Comparison of ENCODE assay signal across 8 mouse cellular contexts in genomic region chr9:45840331-45840730, GRCm38 (mm10). TPM values are rescaled to one million over a fixed set of nuclear protein-coding genes. Genes with fewer than 3 reads are reported as not detected.
DNase-seq lines count a peak whose midpoint lies in the region; ATAC-seq lines count a peak whose summit lies in the region.

No protein-coding gene starts in this region.

- peak overlapping the region; percentile 93 for H3K4me2 ChIP-seq in hindbrain, embryonic 13.5 days
- peak overlapping the region; percentile 83 for H3K4me2 ChIP-seq in midbrain, embryonic 12.5 days (replicated peaks)

- peaks cover 16% of the 10 kb centered on the region for H3K4me1 ChIP-seq in brown adipose tissue, adult 24 weeks (ENCODE audit: control insufficient read depth, insufficient read depth, insufficient read length, low read length)
- peaks cover 55% of the 10 kb centered on the region for H3K4me1 ChIP-seq in hindbrain, embryonic 13.5 days (replicated peaks)
- peaks cover 33% of the 10 kb centered on the region for H3K4me1 ChIP-seq in midbrain, embryonic 12.5 days

- H3K9ac ChIP-seq in hindbrain, embryonic 13.5 days: peak overlapping the region; percentile 97
- peak overlapping the region; percentile 88; the same call in 1 of the 2 replicates for H3K9ac ChIP-seq in midbrain, embryonic 12.5 days (replicated peaks)

- intact Hi-C loops in left cerebral cortex, postnatal 10 days (cut with DNase I): no loop called here

- no peaks in the 10 kb centered on the region for H3K36me3 ChIP-seq in hindbrain, embryonic 13.5 days
- no peaks in the 10 kb centered on the region for H3K36me3 ChIP-seq in midbrain, embryonic 12.5 days

- no peaks in the 10 kb centered on the region for H3K9me3 ChIP-seq in hindbrain, embryonic 13.5 days
- H3K9me3 ChIP-seq in midbrain, embryonic 12.5 days: no peaks in the 10 kb centered on the region

- no peak overlapping the region for H3K27ac ChIP-seq in brown adipose tissue, adult 24 weeks (replicated peaks; ENCODE audit: low read depth, low read length)
- no peak overlapping the region for H3K27ac ChIP-seq in hindbrain, embryonic 13.5 days
- H3K27ac ChIP-seq in midbrain, embryonic 12.5 days (replicated peaks): no peak overlapping the region

- WGBS in hindbrain, embryonic 13.5 days: 83% methylated on average over 5 of the region's 5 CpGs
- 73% methylated on average over 5 of the region's 5 CpGs for WGBS in midbrain, embryonic 12.5 days

- ATAC-seq in hindbrain, embryonic 13.5 days (ENCODE audit: low FRiP score): no peak
- ATAC-seq in midbrain, embryonic 12.5 days (ENCODE audit: low FRiP score, low read depth): no peak

- H3K4me3 ChIP-seq in brown adipose tissue, adult 24 weeks (ENCODE audit: insufficient read depth, low read depth, low read length): peak overlapping the region; percentile 83
- H3K4me3 ChIP-seq in hindbrain, embryonic 13.5 days: peak overlapping the region; percentile 97
- H3K4me3 ChIP-seq in midbrain, embryonic 12.5 days: peak overlapping the region; percentile 86; the same call in 1 of the 2 replicates

- DNase-seq in heart, adult 18-20 months: peak; percentile 17 to 26
- no peak for DNase-seq in heart, adult 11 months
- no peak for DNase-seq in spleen, postnatal 4 days (ENCODE audit: low spot score in 2 of 2)
- DNase-seq in left cerebral cortex, postnatal 10 days (ENCODE audit: extremely low spot score in 1 of 2, low spot score in 2 of 2): no peak
- DNase-seq in adrenal gland, adult 2 months: no peak

- no peaks in the 10 kb centered on the region for H3K27me3 ChIP-seq in hindbrain, embryonic 13.5 days
- no peaks in the 10 kb centered on the region for H3K27me3 ChIP-seq in midbrain, embryonic 12.5 days

RNA-seq across cellular contexts. Expression of gene Bace1, which starts 2.0 kb away (rescaled TPM):
- total RNA-seq in heart, adult 18-20 months (2021): 10 to 100 TPM; 23.4 to 25.0 TPM
- polyA plus RNA-seq in brown adipose tissue, adult 24 weeks (2012; ENCODE audit: insufficient read depth, insufficient read length, missing spikeins): 8.6 and 9.3 TPM in 2 replicates
- 46.4 and 50.3 TPM in 2 replicates for polyA plus RNA-seq in hindbrain, embryonic 13.5 days (2015; fragmentation: Nextera tagmentation; extraction: Ambion mirVana)
- polyA plus RNA-seq in midbrain, embryonic 12.5 days (2016; fragmentation: Nextera tagmentation; extraction: Ambion mirVana): 37.7 and 38.8 TPM in 2 replicates
- total RNA-seq in left cerebral cortex, postnatal 10 days (2021): 100 to 1,000 TPM; 111 to 114 TPM
- total RNA-seq in adrenal gland, adult 2 months (2021): 10 to 100 TPM; 22.0 to 27.6 TPM
- 22.9 and 28.7 TPM in 2 replicates for polyA plus RNA-seq in adrenal gland, adult 2 months (2012; rRNA removed)

RNA-seq across cellular contexts. Expression of gene Cep164, which starts 11.8 kb away (rescaled TPM):
- 1 to 10 TPM; 5.7 to 6.5 TPM for total RNA-seq in heart, adult 18-20 months (2021)
- polyA plus RNA-seq in brown adipose tissue, adult 24 weeks (2012; ENCODE audit: insufficient read depth, insufficient read length, missing spikeins): 4.2 and 7.9 TPM in 2 replicates
- polyA plus RNA-seq in hindbrain, embryonic 13.5 days (2015; fragmentation: Nextera tagmentation; extraction: Ambion mirVana): 12.4 and 15.8 TPM in 2 replicates
- polyA plus RNA-seq in midbrain, embryonic 12.5 days (2016; fragmentation: Nextera tagmentation; extraction: Ambion mirVana): 16.4 and 17.4 TPM in 2 replicates
- total RNA-seq in left cerebral cortex, postnatal 10 days (2021): 10 to 100 TPM; 20.5 to 22.2 TPM
- total RNA-seq in adrenal gland, adult 2 months (2021): 10 to 100 TPM; 15.0 to 18.8 TPM
- polyA plus RNA-seq in adrenal gland, adult 2 months (2012; rRNA removed): 23.4 and 28.1 TPM in 2 replicates

Comparison
In these comparisons a context has a peak if more than half of its experiments do, and no peak if none do; other contexts are left out.
1. DNase-seq: peak in heart, adult 18-20 months (2 of 2); none in heart, adult 11 months (single experiment), spleen, postnatal 4 days (0 of 2), left cerebral cortex, postnatal 10 days (0 of 2) and adrenal gland, adult 2 months (single experiment).
2. Peak in every context shown above with its lines, with median percentiles within 50 percentile points of each other: H3K4me3 ChIP-seq.